Mouse (Mus musculus): ENCODE measurements at regions not wholly inside any gene's neighbourhood (a gene's known extent, or its start where the extent isn't known, plus 50 kb on each side); places are given as distances from the start of the nearest gene placed in this dataset.

GRCm38 (mm10) chr12:48086988-48087387, 1268.3 kb upstream of the Nova1 start:
- TF ChIP-seq POLR2A (IDR thresholded peaks at IDR 0.05; ENCODE audit: control insufficient read depth in 1 of 2, insufficient read depth in 1 of 2, low read depth in 1 of 2, low read length in 2 of 2, poor library complexity in 1 of 2) = no peak
- TF ChIP-seq CHD2 (IDR thresholded peaks at IDR 0.05; ENCODE audit: low read length) = no peak
- peak; percentile 87; the same call in 1 of the 2 replicates for TF ChIP-seq MEF2A (IDR thresholded peaks at IDR 0.05; ENCODE audit: extremely low read depth, insufficient replicate concordance, low read depth, low read length, poor library complexity, severe bottlenecking)
- TF ChIP-seq MAZ (IDR thresholded peaks at IDR 0.05; ENCODE audit: low read depth, low read length) = 0 out of 2 replicates have a peak, but pooled peaks have one; percentile 21
- TF ChIP-seq CTCF (IDR thresholded peaks at IDR 0.05 in 2 of 3, conservative IDR thresholded peaks at IDR 0.05 in 1 of 3; ENCODE audit: control insufficient read depth in 1 of 3, insufficient read depth in 1 of 3, low read depth in 2 of 3, low read length in 3 of 3, poor library complexity in 1 of 3, severe bottlenecking in 1 of 3) = no peak
- peak; percentile 44; the same call in 1 of the 2 replicates for TF ChIP-seq TBP (IDR thresholded peaks at IDR 0.05; ENCODE audit: low read depth, low read length)
- no peak for TF ChIP-seq POLR2AphosphoS2 (IDR thresholded peaks at IDR 0.05; ENCODE audit: low read length)
- TF ChIP-seq MYC (IDR thresholded peaks at IDR 0.05; ENCODE audit: low read depth, low read length) = peak; percentile 86
- TF ChIP-seq POLR2AphosphoS5 (IDR thresholded peaks at IDR 0.05; ENCODE audit: borderline replicate concordance, low read depth, low read length) = no peak
- peak; percentile 98 to 99 for TF ChIP-seq EP300 (IDR thresholded peaks at IDR 0.05; ENCODE audit: low read depth in 1 of 2, low read length in 2 of 2)

Data from MEL (cell line).